Mouse (Mus musculus): ENCODE measurements around the gene Scn4b. TPM values are rescaled to one million over a fixed set of nuclear protein-coding genes. Genes with fewer than 3 reads are reported as not detected.

The Scn4b gene
- polyA plus RNA-seq, 1 experiment, result not detected

GRCm38 (mm10) chr9:45125211-45125610 is 13.0 kb upstream of the Scn4b start:
- TF ChIP-seq CTCF (IDR thresholded peaks at IDR 0.05; ENCODE audit: borderline replicate concordance, insufficient read depth, low read length), result no peak
- no peak for TF ChIP-seq POLR2A (IDR thresholded peaks at IDR 0.05; ENCODE audit: low read depth, low read length)
- Histone ChIP-seq H3K4me1 (ENCODE audit: control insufficient read depth, insufficient read depth, low read length) (no peaks in the 10 kb centered on the region), H3K4me3 (ENCODE audit: insufficient read depth, low read length) (no peak overlapping the region), H3K27ac (ENCODE audit: insufficient read depth, low read length) (no peak overlapping the region)

GRCm38 (mm10) chr9:45126941-45127340 is 11.3 kb upstream of the Scn4b start:
- Histone ChIP-seq H3K27ac (ENCODE audit: insufficient read depth, low read length) (no peak overlapping the region), H3K4me1 (ENCODE audit: control insufficient read depth, insufficient read depth, low read length) (no peaks in the 10 kb centered on the region), H3K4me3 (ENCODE audit: insufficient read depth, low read length) (no peak overlapping the region)
- no peak for TF ChIP-seq POLR2A (IDR thresholded peaks at IDR 0.05; ENCODE audit: low read depth, low read length)
- no peak for TF ChIP-seq CTCF (IDR thresholded peaks at IDR 0.05; ENCODE audit: borderline replicate concordance, insufficient read depth, low read length)

- no peak overlapping the region for H3K27ac ChIP-seq (ENCODE audit: insufficient read depth, low read length)
- TF ChIP-seq CTCF (IDR thresholded peaks at IDR 0.05; ENCODE audit: borderline replicate concordance, insufficient read depth, low read length) (no peak), POLR2A (IDR thresholded peaks at IDR 0.05; ENCODE audit: low read depth, low read length) (no peak)
- H3K4me1 ChIP-seq (ENCODE audit: control insufficient read depth, insufficient read depth, low read length), result no peaks in the 10 kb centered on the region
- H3K4me3 ChIP-seq (ENCODE audit: insufficient read depth, low read length), result no peak overlapping the region
These were observed 8.1 kb upstream of the Scn4b start for GRCm38 (mm10) chr9:45130119-45130518.

GRCm38 (mm10) chr9:45133484-45134310 is 4.5 kb upstream of the Scn4b start:
- no peaks in the 10 kb centered on the region for H3K4me1 ChIP-seq (ENCODE audit: control insufficient read depth, insufficient read depth, low read length)

GRCm38 (mm10) chr9:45136442-45137169 is 1.6 kb upstream of the Scn4b start:
- no peak overlapping the region for H3K27ac ChIP-seq (ENCODE audit: insufficient read depth, low read length)
- H3K4me1 ChIP-seq (ENCODE audit: control insufficient read depth, insufficient read depth, low read length), result no peaks in the 10 kb centered on the region

More at GRCm38 (mm10) chr9:45133484-45134310, 4.5 kb upstream of the Scn4b start:
- TF ChIP-seq POLR2A (IDR thresholded peaks at IDR 0.05; ENCODE audit: low read depth, low read length) (no peak), CTCF (IDR thresholded peaks at IDR 0.05; ENCODE audit: borderline replicate concordance, insufficient read depth, low read length) (peak; percentile 69)
- Histone ChIP-seq H3K27ac (ENCODE audit: insufficient read depth, low read length) (no peak overlapping the region), H3K4me3 (ENCODE audit: insufficient read depth, low read length) (no peak overlapping the region)

GRCm38 (mm10) chr9:45139082-45139481 is 887 bp downstream of the Scn4b start:
- no peak overlapping the region for H3K27ac ChIP-seq (ENCODE audit: insufficient read depth, low read length)
- TF ChIP-seq POLR2A (IDR thresholded peaks at IDR 0.05; ENCODE audit: low read depth, low read length) (no peak), CTCF (IDR thresholded peaks at IDR 0.05; ENCODE audit: borderline replicate concordance, insufficient read depth, low read length) (no peak)
- H3K4me3 ChIP-seq (ENCODE audit: insufficient read depth, low read length), result no peak overlapping the region
- H3K4me1 ChIP-seq (ENCODE audit: control insufficient read depth, insufficient read depth, low read length), result no peaks in the 10 kb centered on the region

More at GRCm38 (mm10) chr9:45136442-45137169, 1.6 kb upstream of the Scn4b start:
- no peak for TF ChIP-seq CTCF (IDR thresholded peaks at IDR 0.05; ENCODE audit: borderline replicate concordance, insufficient read depth, low read length)
- no peak for TF ChIP-seq POLR2A (IDR thresholded peaks at IDR 0.05; ENCODE audit: low read depth, low read length)
- H3K4me3 ChIP-seq (ENCODE audit: insufficient read depth, low read length), result no peak overlapping the region

- Histone ChIP-seq H3K4me3 (ENCODE audit: insufficient read depth, low read length) (no peak overlapping the region), H3K4me1 (ENCODE audit: control insufficient read depth, insufficient read depth, low read length) (peaks cover 2% of the 10 kb centered on the region; the same call in 1 of the 2 replicates), H3K27ac (ENCODE audit: insufficient read depth, low read length) (no peak overlapping the region)
- TF ChIP-seq CTCF (IDR thresholded peaks at IDR 0.05; ENCODE audit: borderline replicate concordance, insufficient read depth, low read length) (no peak), POLR2A (IDR thresholded peaks at IDR 0.05; ENCODE audit: low read depth, low read length) (no peak)
These were observed 2.8 kb downstream of the Scn4b start for GRCm38 (mm10) chr9:45140945-45141344.

GRCm38 (mm10) chr9:45142686-45143085 is 4.5 kb downstream of the Scn4b start:
- Histone ChIP-seq H3K27ac (ENCODE audit: insufficient read depth, low read length) (no peak overlapping the region), H3K4me3 (ENCODE audit: insufficient read depth, low read length) (no peak overlapping the region), H3K4me1 (ENCODE audit: control insufficient read depth, insufficient read depth, low read length) (peaks cover 2% of the 10 kb centered on the region; the same call in 1 of the 2 replicates)
- no peak for TF ChIP-seq CTCF (IDR thresholded peaks at IDR 0.05; ENCODE audit: borderline replicate concordance, insufficient read depth, low read length)
- no peak for TF ChIP-seq POLR2A (IDR thresholded peaks at IDR 0.05; ENCODE audit: low read depth, low read length)

GRCm38 (mm10) chr9:45145533-45146266 is 7.5 kb downstream of the Scn4b start:
- peak overlapping the region; percentile 26 for H3K4me3 ChIP-seq (ENCODE audit: insufficient read depth, low read length)
- no peak overlapping the region for H3K27ac ChIP-seq (ENCODE audit: insufficient read depth, low read length)
- peaks cover 2% of the 10 kb centered on the region; the same call in 1 of the 2 replicates for H3K4me1 ChIP-seq (ENCODE audit: control insufficient read depth, insufficient read depth, low read length)
- TF ChIP-seq POLR2A (IDR thresholded peaks at IDR 0.05; ENCODE audit: low read depth, low read length) (no peak), CTCF (IDR thresholded peaks at IDR 0.05; ENCODE audit: borderline replicate concordance, insufficient read depth, low read length) (no peak)
